Mouse (Mus musculus) stomach, postnatal 0 days (tissue): ENCODE data around the gene Grn. TPM values are rescaled to one million over a fixed set of nuclear protein-coding genes. Genes with fewer than 3 reads are reported as not detected.

Source experiments
- ATAC-seq: fragments of 200-750 bp; cut with Nextera tagmentation; 2 replicates; pipeline ENCODE4 v1.8.0; 2017; ENCODE audit not compliant: low FRiP score, low TSS enrichment
- DNase-seq: peaks from one replicate; pipeline ENCODE4 v3.0.0-alpha.2; 2016; ENCODE audit warnings: low spot score
- H3K27ac ChIP-seq: fragments of 300-500 bp; sonication (generic); replicated peaks from 2 replicates; pipeline ENCODE4 v1.5.1; 2014; ENCODE audit warnings: mild to moderate bottlenecking, control low read depth
- H3K27me3 ChIP-seq: fragments of 300-500 bp; sonication (generic); 2 replicates; pipeline ENCODE4 v1.6.1; 2014; ENCODE audit warnings: low read length; ENCODE audit not compliant: control insufficient read depth, insufficient read depth
- H3K36me3 ChIP-seq: fragments of 300-500 bp; sonication (generic); 2 replicates; pipeline ENCODE4 v1.6.1; 2014; ENCODE audit warnings: low read length, mixed read lengths; ENCODE audit not compliant: control insufficient read depth, insufficient read depth
- H3K4me1 ChIP-seq: fragments of 300-500 bp; sonication (generic); replicated peaks from 2 replicates; pipeline ENCODE4 v1.6.1; 2014; ENCODE audit warnings: antibody characterized with exemption; ENCODE audit not compliant: control insufficient read depth, insufficient read depth
- H3K4me2 ChIP-seq: fragments of 300-500 bp; sonication (generic); replicated peaks from 2 replicates; pipeline ENCODE4 v1.6.1; 2014; ENCODE audit warnings: low read depth, mild to moderate bottlenecking, control low read depth, moderate library complexity
- H3K4me3 ChIP-seq: fragments of 300-500 bp; sonication (generic); 2 replicates; pipeline ENCODE4 v1.5.1; 2014; ENCODE audit warnings: low read depth, low read length, control low read depth
- H3K9ac ChIP-seq: fragments of 300-500 bp; sonication (generic); 2 replicates; pipeline ENCODE4 v1.6.1; 2014; ENCODE audit warnings: mild to moderate bottlenecking, low read length, control low read depth, mixed read lengths
- H3K9me3 ChIP-seq: fragments of 300-500 bp; sonication (generic); 2 replicates; pipeline ENCODE4 v1.6.1; 2016; ENCODE audit warnings: low read length; ENCODE audit not compliant: control insufficient read depth
- CTCF ChIP-seq: IDR thresholded peaks from 2 replicates; pipeline ENCODE4 v1.5.1; 2016; ENCODE audit warnings: antibody characterized with exemption, low read depth, mild to moderate bottlenecking, moderate library complexity
- EP300 ChIP-seq: optimal IDR thresholded peaks from 2 replicates; pipeline ENCODE3; 2016; ENCODE audit warnings: antibody characterized with exemption
- WGBS: fragments of 180-500 bp; shearing (Covaris S2); extraction: QIAGEN DNeasy Blood & Tissue Kit; methylation state at CpG from one replicate; pipeline ENCODE4 v1.1.7; 2014; 5-methylcytosine and 5-hydroxymethylcytosine counted together
- polyA plus RNA-seq: library from polyadenylated mRNA; unstranded; fragments of >200 nt; fragmentation: Nextera tagmentation; extraction: Ambion mirVana; gene quantifications from 2 replicates; pipeline ENCODE4 v1.2.1, GENCODE M21; 2015

The Grn gene
- polyA plus RNA-seq, 1 experiment from 2014 or later: 126 TPM

DNA sequence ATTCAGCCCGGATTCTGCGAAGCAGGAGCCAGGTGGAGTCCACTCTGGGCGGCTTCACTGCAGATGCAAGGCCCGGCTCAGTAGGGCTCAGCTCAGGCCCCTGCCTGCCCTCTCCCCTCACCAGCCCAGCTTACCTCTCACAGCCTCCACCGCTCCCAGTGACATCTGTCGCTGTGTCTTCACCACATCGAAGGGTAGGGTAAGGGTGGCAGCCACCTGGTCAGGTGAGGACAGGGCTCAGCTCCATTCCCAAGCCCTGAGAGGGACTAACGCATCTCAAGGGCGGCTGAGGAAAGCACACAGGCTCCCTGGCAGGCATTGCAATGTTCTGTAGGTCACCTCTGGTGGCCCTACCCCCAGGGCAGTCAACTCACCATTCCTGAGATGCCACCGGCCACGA lies 26.5 kb upstream of the Grn start:
- Histone ChIP-seq H3K36me3 (peaks cover 20% of the 10 kb centered on the region), H3K27ac (no peak overlapping the region), H3K4me2 (no peak overlapping the region), H3K4me3 (no peak overlapping the region), H3K9ac (no peak overlapping the region), H3K4me1 (peaks cover 5% of the 10 kb centered on the region; the same call in 1 of the 2 replicates), H3K27me3 (0 out of 2 replicates have a peak, but pooled peaks cover 5% of the 10 kb centered on the region), H3K9me3 (no peaks in the 10 kb centered on the region)
- DNase-seq (no peak), ATAC-seq (no peak)
- TF ChIP-seq CTCF: no peak
- 95% methylated on average over 11 of the region's 11 CpGs for WGBS

DNA sequence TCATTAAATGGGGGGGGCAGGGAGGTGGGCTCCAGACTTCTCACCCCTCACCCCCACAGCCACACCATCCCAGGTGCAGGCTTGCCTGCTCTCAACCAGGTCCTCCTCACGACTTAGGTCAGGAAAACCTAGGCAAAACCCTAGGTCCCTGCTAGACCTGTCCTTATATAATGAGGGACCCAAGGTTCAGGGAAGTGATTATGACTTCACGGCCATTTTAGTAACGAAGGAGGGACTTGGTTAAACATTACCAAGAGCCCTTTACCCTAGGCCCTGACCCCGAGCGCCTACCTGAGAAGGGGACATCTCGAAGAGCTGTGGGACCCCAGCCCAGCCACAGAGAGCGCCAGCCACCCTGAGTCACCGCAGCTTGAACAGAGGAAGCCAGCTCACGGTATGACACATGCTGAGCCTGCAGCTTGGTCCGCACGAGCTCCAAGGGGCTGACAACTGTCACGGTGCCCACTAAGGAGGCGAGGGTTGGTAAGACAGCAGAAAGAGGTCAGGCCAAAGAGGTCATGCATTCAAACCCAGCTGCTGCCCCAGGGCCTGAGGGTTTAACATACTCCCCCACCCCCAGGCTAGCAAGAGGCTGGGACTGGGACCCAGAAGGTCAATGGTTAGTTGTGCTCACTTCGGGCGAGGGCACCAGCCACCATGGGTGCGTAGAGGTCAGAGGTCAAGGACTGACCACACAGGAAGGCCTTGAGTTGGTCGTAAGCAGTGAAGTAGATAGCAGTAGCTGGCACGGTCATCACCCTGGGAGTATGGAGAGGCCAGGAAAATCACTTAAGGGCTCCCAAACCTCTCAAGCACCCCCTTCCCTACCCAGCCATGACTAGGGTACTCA lies 25.7 kb upstream of the Grn start:
- no peak overlapping the region for H3K4me3 ChIP-seq
- 77% methylated on average over 18 of the region's 18 CpGs for WGBS
- peaks cover 20% of the 10 kb centered on the region for H3K36me3 ChIP-seq
- no peak for ATAC-seq
- H3K9ac ChIP-seq: peak overlapping the region; percentile 8; the same call in 1 of the 2 replicates
- no peaks in the 10 kb centered on the region for H3K9me3 ChIP-seq
- peaks cover 5% of the 10 kb centered on the region; the same call in 1 of the 2 replicates for H3K4me1 ChIP-seq
- no peak for TF ChIP-seq CTCF
- no peak for TF ChIP-seq EP300
- 0 out of 2 replicates have a peak, but pooled peaks cover 4% of the 10 kb centered on the region for H3K27me3 ChIP-seq
- H3K27ac ChIP-seq: no peak overlapping the region
- no peak for DNase-seq
- H3K4me2 ChIP-seq: no peak overlapping the region

DNA sequence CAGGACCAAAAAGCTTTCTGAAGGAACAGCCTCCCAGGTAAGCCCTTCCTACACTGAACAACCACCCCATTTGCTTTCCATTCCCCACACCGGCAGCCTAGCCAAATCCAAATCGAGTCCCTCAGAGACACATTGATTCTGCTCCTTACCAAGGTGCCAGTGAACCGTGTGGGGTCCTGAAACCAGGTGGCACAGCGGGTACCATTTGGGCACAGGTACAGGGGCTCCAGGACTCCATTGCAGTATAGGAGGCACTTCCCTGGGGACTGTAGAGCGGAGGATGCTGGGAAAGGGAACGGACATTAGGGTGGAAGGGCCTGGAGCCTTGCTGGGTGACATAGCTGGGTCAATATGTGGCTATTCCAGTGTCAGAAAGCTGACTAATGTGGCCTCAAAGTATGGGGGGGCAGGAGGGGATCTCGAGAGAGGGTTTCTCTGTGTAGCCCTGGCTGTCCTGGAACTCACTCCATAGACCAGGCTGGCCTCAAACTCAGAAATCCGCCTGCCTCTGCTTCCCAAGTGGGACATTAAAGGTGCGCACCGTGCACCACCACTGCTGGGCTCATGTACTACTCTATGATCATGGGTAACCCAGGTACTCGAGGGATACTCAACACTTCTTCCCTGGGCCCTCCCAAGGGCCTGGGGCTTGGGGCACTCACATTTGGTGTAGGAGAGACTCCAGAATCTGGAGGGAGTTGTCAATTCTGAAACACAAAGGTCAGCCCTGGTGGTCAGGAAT lies 24.4 kb upstream of the Grn start:
- no peak for TF ChIP-seq EP300
- no peak for TF ChIP-seq CTCF
- peaks cover 5% of the 10 kb centered on the region; the same call in 1 of the 2 replicates for H3K4me1 ChIP-seq
- H3K4me2 ChIP-seq: peak overlapping the region; percentile 70; the same call in 1 of the 2 replicates
- DNase-seq (no peak), ATAC-seq (no peak)
- peak overlapping the region; percentile 81; the same call in 1 of the 2 replicates for H3K4me3 ChIP-seq
- peak overlapping the region; percentile 79; the same call in 1 of the 2 replicates for H3K9ac ChIP-seq
- H3K36me3 ChIP-seq: peaks cover 20% of the 10 kb centered on the region
- no peaks in the 10 kb centered on the region for H3K27me3 ChIP-seq
- WGBS: 82% methylated on average over 11 of the region's 11 CpGs
- no peaks in the 10 kb centered on the region for H3K9me3 ChIP-seq
- H3K27ac ChIP-seq: no peak overlapping the region

DNA sequence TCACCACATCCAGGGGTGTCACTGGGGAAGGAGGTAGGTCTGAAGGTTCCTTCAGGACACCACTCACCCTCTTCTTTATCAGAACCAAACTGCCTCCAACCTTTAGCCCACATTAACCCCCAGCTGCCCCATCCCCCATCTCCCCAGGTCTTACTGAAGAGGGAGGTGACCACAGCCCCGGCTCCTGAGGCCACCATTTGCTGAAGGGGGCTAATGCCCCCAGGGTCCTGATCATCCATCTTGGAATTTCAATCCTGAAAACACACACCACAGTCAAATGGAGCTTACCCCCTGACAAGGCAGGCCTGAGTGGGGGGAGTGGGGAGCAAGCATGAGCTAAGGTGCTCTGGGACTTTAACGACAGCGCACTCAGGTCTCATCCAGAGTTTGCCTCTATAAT lies 23.7 kb upstream of the Grn start:
- Histone ChIP-seq H3K9ac (peak overlapping the region; percentile 79), H3K4me2 (peak overlapping the region; percentile 70), H3K27me3 (no peaks in the 10 kb centered on the region), H3K4me1 (peaks cover 5% of the 10 kb centered on the region; the same call in 1 of the 2 replicates), H3K9me3 (no peaks in the 10 kb centered on the region), H3K4me3 (peak overlapping the region; percentile 81), H3K36me3 (peaks cover 20% of the 10 kb centered on the region), H3K27ac (peak overlapping the region; percentile 91; the same call in 1 of the 2 replicates)
- 9% methylated on average over 3 of the region's 3 CpGs for WGBS
- ATAC-seq: no peak
- TF ChIP-seq CTCF (no peak), EP300 (no peak)
- DNase-seq: no peak

DNA sequence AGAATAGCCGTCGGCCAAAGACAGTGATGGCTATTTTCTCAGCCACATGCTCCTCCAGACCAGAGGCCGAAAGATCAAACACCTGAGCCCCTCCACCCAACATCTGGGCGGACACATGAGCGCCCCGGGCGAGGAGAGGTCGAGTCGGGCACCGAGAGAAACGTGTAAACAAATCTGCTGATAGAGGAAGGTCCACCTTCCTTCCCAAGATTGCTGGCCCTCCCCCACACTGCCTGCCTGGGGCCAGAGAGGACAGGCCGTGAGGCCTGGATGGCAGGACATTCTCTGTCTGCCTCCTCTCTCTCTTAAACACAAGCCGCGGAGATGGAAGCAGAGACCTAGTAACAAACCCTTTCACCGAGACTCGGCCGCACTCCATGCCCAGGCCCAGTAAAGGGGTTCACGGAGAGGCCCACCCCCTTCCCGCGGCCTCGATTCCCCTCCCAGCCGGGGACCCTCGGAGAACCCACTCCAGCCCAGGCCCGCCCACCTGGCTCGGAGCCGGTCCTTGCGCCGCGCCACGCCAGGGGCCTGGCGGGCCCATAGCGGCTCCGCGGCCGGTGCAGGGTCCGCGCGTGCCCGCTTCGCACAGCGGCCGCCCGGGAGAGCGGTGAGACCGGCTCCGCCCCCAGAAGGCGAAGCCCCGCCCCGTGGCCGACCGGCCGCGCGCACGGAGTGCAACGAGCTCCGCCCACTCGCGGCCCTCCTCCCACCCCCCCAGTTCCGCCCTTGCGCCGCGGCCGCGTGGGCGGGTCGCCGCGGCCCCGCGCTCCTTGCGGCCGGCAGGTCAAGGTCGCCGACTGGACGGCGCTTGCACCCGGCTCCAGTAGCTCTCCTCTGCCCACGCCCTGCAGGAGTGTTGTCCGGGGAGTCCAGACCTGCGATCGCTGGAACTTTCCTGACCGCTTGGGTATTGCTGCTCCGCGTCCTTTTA lies 22.9 kb upstream of the Grn start:
- under 1% methylated on average over 56 of the region's 85 CpGs for WGBS

More for the DNA sequence above, 22.9 kb upstream of the Grn start:
- no peaks in the 10 kb centered on the region for H3K27me3 ChIP-seq
- peak overlapping the region; percentile 70 for H3K4me2 ChIP-seq
- H3K36me3 ChIP-seq: peaks cover 19% of the 10 kb centered on the region
- peaks cover 5% of the 10 kb centered on the region; the same call in 1 of the 2 replicates for H3K4me1 ChIP-seq
- TF ChIP-seq EP300: no peak
- TF ChIP-seq CTCF: no peak
- peak; percentile 73 for ATAC-seq
- DNase-seq: peak; percentile 96
- no peaks in the 10 kb centered on the region for H3K9me3 ChIP-seq
- peak overlapping the region; percentile 81 for H3K4me3 ChIP-seq
- peak overlapping the region; percentile 79 for H3K9ac ChIP-seq
- peak overlapping the region; percentile 91 for H3K27ac ChIP-seq
